Mouse (Mus musculus) cerebellum, adult 2 months (tissue): ENCODE results near the gene Cacna1d.

Experiments used
- CTCF ChIP-seq: fragments of 200-500 bp; IDR thresholded peaks from 2 replicates; pipeline ENCODE4 v1.5.1; 2011; ENCODE audit warnings: low read depth, mild to moderate bottlenecking, control low read depth, low read length, moderate library complexity, borderline replicate concordance; ENCODE audit not compliant: insufficient read depth
- POLR2A ChIP-seq: fragments of 200-500 bp; IDR thresholded peaks from 2 replicates; pipeline ENCODE4 v1.6.1; 2011; ENCODE audit warnings: low read length, control low read depth, borderline replicate concordance; ENCODE audit not compliant: insufficient read depth

- no peak for TF ChIP-seq CTCF
- no peak for TF ChIP-seq POLR2A
Measured at GRCm38 (mm10) chr14:30255701-30256400, 235.4 kb downstream of the Cacna1d start.
